Mouse (Mus musculus) liver, embryonic 14.5 days (tissue): ENCODE results near the gene Vtn. TPM values are rescaled to one million over a fixed set of nuclear protein-coding genes. Genes with fewer than 3 reads are reported as not detected.

Experiments
- ATAC-seq: fragments of 200-750 bp; cut with Nextera tagmentation; 2 replicates; pipeline ENCODE4 v1.8.0; 2017; ENCODE audit warnings: moderate number of reproducible peaks, mild to moderate bottlenecking, moderate library complexity; ENCODE audit not compliant: insufficient read depth
- DNase-seq, 3 experiments: peaks; one replicate each; pipeline ENCODE4 v3.0.0-alpha.2; 2012 to 2013; ENCODE audit warnings: low read depth in 3 of 3, low spot score in 3 of 3
- H3K27ac ChIP-seq: fragments of 300-500 bp; sonication (generic); 2 replicates; pipeline ENCODE4 v1.5.1; 2014; ENCODE audit warnings: moderate library complexity, mild to moderate bottlenecking, control low read depth, inconsistent platforms
- H3K27me3 ChIP-seq: fragments of 300-500 bp; sonication (generic); 2 replicates; pipeline ENCODE4 v1.6.1; 2014; ENCODE audit warnings: mild to moderate bottlenecking, low read length, moderate library complexity; ENCODE audit not compliant: control insufficient read depth, insufficient read depth
- H3K36me3 ChIP-seq: fragments of 300-500 bp; sonication (generic); replicated peaks from 2 replicates; pipeline ENCODE4 v1.6.1; 2014; ENCODE audit warnings: low read depth; ENCODE audit not compliant: control insufficient read depth, insufficient read depth
- H3K4me1 ChIP-seq, 2 experiments: fragments of 200-500 bp in 1 of 2; fragments of 300-500 bp in 1 of 2; sonication (generic) in 1 of 2; replicated peaks; 2 replicates each; pipeline ENCODE4 v1.6.1; 2012 to 2014; ENCODE audit warnings: antibody characterized with exemption in 1 of 2, inconsistent platforms in 1 of 2, low read length in 1 of 2; ENCODE audit not compliant: control insufficient read depth in 2 of 2, insufficient read depth in 2 of 2
- H3K4me2 ChIP-seq: fragments of 300-500 bp; sonication (generic); 2 replicates; pipeline ENCODE4 v1.6.1; 2014; ENCODE audit warnings: low read depth, mild to moderate bottlenecking, control low read depth, moderate library complexity
- H3K4me3 ChIP-seq, 2 experiments: fragments of 200-500 bp in 1 of 2; fragments of 300-500 bp in 1 of 2; sonication (generic) in 1 of 2; 2 replicates each; pipeline ENCODE4 v1.5.1; 2012 to 2014; ENCODE audit warnings: low read depth in 2 of 2, low read length in 2 of 2, mild to moderate bottlenecking in 2 of 2, control low read depth in 1 of 2, inconsistent platforms in 1 of 2, moderate library complexity in 1 of 2; ENCODE audit not compliant: insufficient read depth in 1 of 2
- H3K9ac ChIP-seq: fragments of 300-500 bp; sonication (generic); replicated peaks from 2 replicates; pipeline ENCODE4 v1.6.1; 2014; ENCODE audit warnings: mild to moderate bottlenecking, control low read depth, moderate library complexity
- H3K9me3 ChIP-seq: fragments of 300-500 bp; sonication (generic); 2 replicates; pipeline ENCODE4 v1.6.1; 2016; ENCODE audit warnings: low read length, mixed read lengths; ENCODE audit not compliant: control insufficient read depth
- CTCF ChIP-seq: IDR thresholded peaks from 2 replicates; pipeline ENCODE4 v1.5.1; 2016; ENCODE audit warnings: antibody characterized with exemption, low read depth, control low read depth
- EP300 ChIP-seq: IDR thresholded peaks from 2 replicates; pipeline ENCODE4 v1.6.1; 2016; ENCODE audit warnings: antibody characterized with exemption, low read depth
- WGBS: fragments of 180-500 bp; shearing (Covaris S2); extraction: QIAGEN DNeasy Blood & Tissue Kit; methylation state at CpG from one replicate; pipeline ENCODE4 v1.1.7; 2014; ENCODE audit not compliant: insufficient replicate concordance; 5-methylcytosine and 5-hydroxymethylcytosine counted together
- polyA plus RNA-seq, 2 experiments: library from polyadenylated mRNA; depleted of rRNA in 1 of 2; stranded (reverse) in 1 of 2; unstranded in 1 of 2; fragments of >200 nt; fragmentation: Nextera tagmentation in 1 of 2; extraction: Ambion mirVana in 1 of 2; gene quantifications; 2 replicates each; pipeline versions ENCODE4 v1.2.1 to v1.2.3; 2012 to 2014

Vtn gene
- polyA plus RNA-seq, 2 experiments: 353 to 403 TPM

- WGBS: 2% methylated on average over 36 of the region's 36 CpGs
- DNase-seq (peak; percentile 78 to 83 (median 80)), ATAC-seq (peak; percentile 81)
- Histone ChIP-seq H3K4me3 (peak within 1 kb of the TSS; percentile 43 to 47), H3K4me2 (peak within 1 kb of the TSS; percentile 65), H3K36me3 (no peaks in the 10 kb centered on the region), H3K27ac (no peak within 1 kb of the TSS), H3K4me1 (no peaks in the 10 kb centered on the region; a peak in 1 of 4 replicates), H3K9ac (peak within 1 kb of the TSS; percentile 36), H3K27me3 (peaks cover 33% of the 10 kb centered on the region), H3K9me3 (no peaks in the 10 kb centered on the region)
- TF ChIP-seq CTCF (no peak), EP300 (no peak)
Measured at GRCm38 (mm10) chr11:78497544-78498522, 1.1 kb upstream of the Vtn start, which contains the start of gene Sarm1. TSS of gene Sarm1 (minus strand) at chr11:78497754.

- H3K4me1 ChIP-seq: no peaks in the 10 kb centered on the region; a peak in 1 of 4 replicates
- no peaks in the 10 kb centered on the region for H3K9me3 ChIP-seq
- H3K36me3 ChIP-seq: no peaks in the 10 kb centered on the region
- ATAC-seq (no peak), DNase-seq (no peak)
- H3K27me3 ChIP-seq: peaks cover 33% of the 10 kb centered on the region
- 36% methylated on average over 16 of the region's 16 CpGs for WGBS
- no peak overlapping the region for H3K9ac ChIP-seq
- H3K4me2 ChIP-seq: no peak overlapping the region; the same call in 1 of the 2 replicates
- H3K4me3 ChIP-seq: peak overlapping the region; percentile 29 to 57
- TF ChIP-seq EP300 (no peak), CTCF (no peak)
- H3K27ac ChIP-seq: no peak overlapping the region
Measured at GRCm38 (mm10) chr11:78499543-78499942, 652 bp downstream of the Vtn start.

- H3K4me2 ChIP-seq: peak overlapping the region; percentile 41
- peak overlapping the region; percentile 12; the same call in 1 of the 2 replicates for H3K9ac ChIP-seq
- 61% methylated on average over 9 of the region's 9 CpGs for WGBS
- TF ChIP-seq EP300: no peak
- no peak for TF ChIP-seq CTCF
- H3K36me3 ChIP-seq: no peaks in the 10 kb centered on the region
- ATAC-seq: peak; percentile 46
- no peaks in the 10 kb centered on the region for H3K9me3 ChIP-seq
- H3K27ac ChIP-seq: no peak overlapping the region
- H3K27me3 ChIP-seq: peaks cover 24% of the 10 kb centered on the region
- peak in 1 of 3 experiments; percentile 39 for DNase-seq
- H3K4me1 ChIP-seq: no peaks in the 10 kb centered on the region; a peak in 1 of 4 replicates
- peak overlapping the region; percentile 29 to 57 for H3K4me3 ChIP-seq
Measured at GRCm38 (mm10) chr11:78500623-78501202, 1.8 kb downstream of the Vtn start.

- Histone ChIP-seq H3K4me1 (no peaks in the 10 kb centered on the region; a peak in 1 of 4 replicates), H3K4me2 (peak overlapping the region; percentile 41), H3K9ac (no peak overlapping the region), H3K9me3 (no peaks in the 10 kb centered on the region), H3K27ac (no peak overlapping the region), H3K27me3 (peaks cover 16% of the 10 kb centered on the region), H3K36me3 (no peaks in the 10 kb centered on the region; the same call in 1 of the 2 replicates), H3K4me3 (no peak overlapping the region)
- no peak for ATAC-seq
- TF ChIP-seq EP300: no peak
- TF ChIP-seq CTCF: no peak
- WGBS: 60% methylated on average over 20 of the region's 20 CpGs
- no peak for DNase-seq
Measured at GRCm38 (mm10) chr11:78501529-78501928, 2.6 kb downstream of the Vtn start.
